Mouse (Mus musculus) small intestine, adult 10 weeks (tissue): ENCODE data around the gene Acp4. TPM values are rescaled to one million over a fixed set of nuclear protein-coding genes. Genes with fewer than 3 reads are reported as not detected.

Experiments used
- polyA plus RNA-seq: library from polyadenylated mRNA; stranded (reverse); fragments of 350-450 nt; fragmentation: Illumina TruSeq; extraction: RNeasy Lipid Tissue Mini Kit (QIAGEN cat#74804); gene quantifications from one replicate; pipeline ENCODE4 v1.2.3, GENCODE M21; 2014; ENCODE audit warnings: low replicate concordance

Gene Acp4
- not detected for polyA plus RNA-seq

GRCm38 (mm10) chr7:44257278-44257677 lies at the start of gene Acp4:
Gene Acp4, minus strand, starts transcription at chr7:44257378.

GRCm38 (mm10) chr7:44306516-44307240 lies 49.5 kb upstream of the Acp4 start, which contains the start of gene Clec11a:
Gene Clec11a, minus strand, starts transcription at chr7:44306902.

GRCm38 (mm10) chr7:44261147-44261546 lies 4.0 kb upstream of the Acp4 start, which contains the start of gene Gm15517:
Gene Gm15517, plus strand, starts transcription at chr7:44261447.

GRCm38 (mm10) chr7:44246055-44246983 lies 10.9 kb downstream of the Acp4 start, which contains the start of the genes 1700028J19Rik and 2410002F23Rik:
Gene 1700028J19Rik, minus strand, starts transcription at chr7:44246695.
Gene 2410002F23Rik, plus strand, starts transcription at chr7:44246722.

GRCm38 (mm10) chr7:44235909-44236308 lies 21.3 kb downstream of the Acp4 start, which contains the start of gene Gm36864:
Gene Gm36864, plus strand, starts transcription at chr7:44236177.

GRCm38 (mm10) chr7:44225076-44225475 lies 32.1 kb downstream of the Acp4 start, which contains the start of gene Klk1:
Gene Klk1, plus strand, starts transcription at chr7:44225360.

GRCm38 (mm10) chr7:44215645-44216044 lies 41.5 kb downstream of the Acp4 start, which contains the start of gene Klk1b5:
Gene Klk1b5, plus strand, starts transcription at chr7:44215945.

GRCm38 (mm10) chr7:44207135-44207534 lies 50.0 kb downstream of the Acp4 start, which contains the start of gene Klk1b4:
Gene Klk1b4, plus strand, starts transcription at chr7:44207435.

Other genes with a start within 250 kb of the Acp4 start
- not detected for gene Klk1b26, start 245.2 kb downstream of the Acp4 start, polyA plus RNA-seq
- not detected for gene Klk1b27, start 205.1 kb downstream of the Acp4 start, polyA plus RNA-seq
- not detected for gene Klk1b21, start 155.1 kb downstream of the Acp4 start, polyA plus RNA-seq
- gene Klk1b22, start 144.7 kb downstream of the Acp4 start, polyA plus RNA-seq: not detected
- not detected for gene Klk1b16, start 120.6 kb downstream of the Acp4 start, polyA plus RNA-seq
- not detected for gene Klk1b24, start 69.1 kb downstream of the Acp4 start, polyA plus RNA-seq
- gene Klk1b3, start 59.2 kb downstream of the Acp4 start, polyA plus RNA-seq: not detected
- gene Klk1b4, start 49.9 kb downstream of the Acp4 start, polyA plus RNA-seq: not detected
- 0.71 TPM for gene Klk1b5, start 41.4 kb downstream of the Acp4 start, polyA plus RNA-seq
- 65.0 TPM for gene Klk1, start 32.0 kb downstream of the Acp4 start, polyA plus RNA-seq
- gene Gm36864, start 21.2 kb downstream of the Acp4 start, polyA plus RNA-seq: not detected
- gene 1700028J19Rik, start 10.7 kb downstream of the Acp4 start, polyA plus RNA-seq: 0.63 TPM
- 39.8 TPM for gene 2410002F23Rik, start 10.7 kb downstream of the Acp4 start, polyA plus RNA-seq
- gene Gm15517, start 4.1 kb upstream of the Acp4 start, polyA plus RNA-seq: not detected
- gene Clec11a, start 49.5 kb upstream of the Acp4 start, polyA plus RNA-seq: 0.30 TPM
- 0.04 TPM for gene Shank1, start 52.9 kb upstream of the Acp4 start, polyA plus RNA-seq
- not detected for gene Syt3, start 126.7 kb upstream of the Acp4 start, polyA plus RNA-seq
- not detected for gene 1700008O03Rik, start 128.4 kb upstream of the Acp4 start, polyA plus RNA-seq
- not detected for gene Lrrc4b, start 171.6 kb upstream of the Acp4 start, polyA plus RNA-seq
- gene Aspdh, start 208.0 kb upstream of the Acp4 start, polyA plus RNA-seq: not detected
- gene Josd2, start 210.6 kb upstream of the Acp4 start, polyA plus RNA-seq: 1.0 TPM
- 1.2 TPM for gene Emc10, start 239.2 kb upstream of the Acp4 start, polyA plus RNA-seq
- not detected for gene Fam71e1, start 239.2 kb upstream of the Acp4 start, polyA plus RNA-seq